Mouse (Mus musculus) ZHBTc4 (cell line): ENCODE data around the gene Pla2g4c.
"Not testable (repeated sequence)": the region's sequence is repeated elsewhere in the genome, so short reads cannot be mapped to it uniquely, and the experiment has no call there.

Experiments
- DNase-seq: peaks from one replicate; pipeline ENCODE4 v3.0.0-alpha.2; 2011; ENCODE audit warnings: low read depth, low spot score

Gene Pla2g4c

DNA sequence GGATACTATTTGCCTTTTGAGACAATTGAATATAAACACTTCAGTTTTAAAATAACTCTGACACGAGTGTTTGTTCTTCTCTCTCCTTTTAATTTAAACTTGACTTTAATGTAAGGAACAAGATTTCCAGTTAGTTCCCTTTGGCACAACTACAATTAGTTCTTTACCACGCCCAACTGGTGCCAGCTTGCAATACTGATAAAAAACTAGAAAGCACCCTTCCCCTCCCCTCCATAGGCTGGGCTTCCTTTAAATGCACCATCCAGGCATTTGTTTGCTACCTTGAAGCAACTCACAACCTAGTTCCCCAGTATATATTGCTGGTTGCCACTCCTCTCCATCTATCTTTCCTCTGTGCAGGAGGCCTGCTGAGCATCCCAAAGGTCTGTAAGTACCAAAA, at the start of gene Pla2g4c:
TSS of gene Pla2g4c (plus strand) at position 340 of the 400 bp plus-strand sequence.
- DNase-seq = no peak

DNA sequence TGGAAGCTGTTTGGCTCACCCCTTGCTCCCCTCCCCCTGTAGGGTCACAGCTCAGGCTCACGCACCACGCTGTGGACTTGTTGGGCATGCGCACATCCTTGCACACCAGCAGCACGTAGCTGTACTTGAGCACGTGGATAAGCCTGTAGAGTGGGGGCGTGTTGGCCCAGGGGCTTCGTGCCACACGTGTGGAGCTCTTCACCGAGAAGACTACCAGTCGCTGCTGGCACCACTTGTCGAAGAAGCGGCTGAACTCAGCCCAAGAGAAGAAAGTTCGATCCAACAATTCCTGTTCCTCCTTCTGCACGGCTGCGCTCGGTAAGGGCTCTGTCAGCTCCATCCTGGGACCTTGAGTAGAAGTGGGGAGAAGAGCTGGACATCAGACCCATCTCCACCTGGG, 47.4 kb upstream of the Pla2g4c start, which contains the start of gene Lig1:
TSS of gene Lig1 (plus strand) at position 203 of the 400 bp plus-strand sequence.
- DNase-seq = peak; percentile 40

DNA sequence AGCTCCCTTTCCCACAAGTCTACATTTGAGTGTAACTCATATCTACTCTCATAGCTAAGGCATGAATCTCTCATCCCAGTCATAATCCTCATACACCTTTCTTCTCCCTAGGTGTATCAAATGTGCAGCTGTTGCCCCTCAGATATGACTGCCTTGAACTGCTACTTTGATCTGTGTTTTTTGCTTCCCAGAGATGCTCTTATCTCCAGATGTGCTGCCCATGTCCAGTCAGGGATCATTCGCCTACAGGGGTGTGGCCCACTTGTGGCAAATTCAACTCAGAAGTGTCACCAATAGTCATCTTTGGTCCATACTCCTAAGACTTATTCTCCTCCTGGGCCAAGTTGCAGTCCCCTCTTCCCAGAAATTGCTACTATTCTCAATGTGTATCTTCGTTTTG, 46.6 kb upstream of the Pla2g4c start:
- DNase-seq = no peak

DNA sequence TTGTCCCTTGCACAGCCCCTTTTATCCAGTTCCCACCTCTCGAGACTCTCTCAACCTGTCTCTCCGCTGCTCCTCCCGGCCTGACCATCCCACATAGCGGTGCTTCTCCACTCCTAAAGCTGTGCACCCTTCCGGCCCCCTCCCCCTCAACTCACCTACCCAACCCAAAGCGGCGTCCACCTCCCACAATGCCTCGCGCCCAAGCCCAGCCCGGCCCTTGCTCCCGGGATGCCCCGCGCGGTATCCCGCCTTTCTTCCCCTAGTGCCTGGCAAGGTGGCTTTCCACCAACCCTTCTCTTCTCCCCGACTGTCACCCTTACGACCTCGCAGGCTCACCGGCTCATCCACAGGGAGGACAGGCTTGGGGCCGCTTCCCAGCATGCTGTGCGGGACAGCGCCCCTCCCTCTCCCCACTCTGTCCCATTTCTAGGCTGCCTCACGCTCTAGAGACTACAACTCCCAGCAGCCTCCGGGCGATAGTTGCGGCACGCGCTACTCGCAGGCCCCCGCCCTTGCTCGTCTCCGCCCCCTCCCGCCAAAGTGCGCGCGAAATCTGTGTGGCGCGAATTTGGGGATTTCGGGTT, 46.1 kb upstream of the Pla2g4c start, which contains the start of gene Zswim9:
TSS of gene Zswim9 (minus strand) at position 414 of the 584 bp plus-strand sequence.
- peak; percentile 97 for DNase-seq

DNA sequence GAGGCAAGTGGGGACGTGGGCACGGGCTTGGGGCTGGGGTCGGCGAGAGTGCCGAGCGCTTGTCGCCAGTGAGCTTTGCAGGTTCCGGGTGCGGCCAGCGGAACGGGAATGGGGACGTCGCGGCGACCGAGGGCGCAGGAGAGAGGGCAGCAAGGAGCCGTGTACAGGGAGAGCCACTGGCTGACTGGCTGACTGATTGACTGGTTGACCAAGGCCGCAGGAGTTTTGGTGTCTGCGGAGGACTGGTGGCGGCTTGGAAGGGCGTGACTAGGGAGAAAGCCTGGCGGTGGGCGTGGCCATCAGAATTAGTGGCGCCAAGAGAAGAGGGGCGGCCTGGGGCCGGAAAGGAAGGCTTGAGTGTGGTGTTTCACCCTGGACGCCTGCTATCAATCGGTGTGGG, 45.5 kb upstream of the Pla2g4c start:
- DNase-seq = not testable (repeated sequence)

DNA sequence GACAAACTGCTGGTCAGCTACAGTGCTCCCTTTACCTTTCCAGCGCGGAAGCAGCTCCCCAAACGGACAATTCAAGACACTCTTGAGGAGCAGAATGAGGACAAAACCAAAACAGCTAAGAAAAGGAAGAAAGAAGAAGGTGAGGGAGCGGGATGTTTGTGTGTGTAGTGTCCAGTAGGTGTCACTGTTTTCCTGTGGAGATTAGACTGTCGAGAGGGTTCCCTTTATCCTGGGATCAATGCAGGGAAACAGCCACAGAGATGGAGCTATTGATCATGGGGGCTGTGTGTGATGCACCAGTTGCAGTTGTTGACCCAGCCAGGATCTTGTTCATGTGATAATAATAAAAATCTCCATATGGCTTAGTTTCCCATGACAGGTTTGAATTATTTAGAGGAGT, 35.8 kb upstream of the Pla2g4c start:
- DNase-seq = peak; percentile 70

DNA sequence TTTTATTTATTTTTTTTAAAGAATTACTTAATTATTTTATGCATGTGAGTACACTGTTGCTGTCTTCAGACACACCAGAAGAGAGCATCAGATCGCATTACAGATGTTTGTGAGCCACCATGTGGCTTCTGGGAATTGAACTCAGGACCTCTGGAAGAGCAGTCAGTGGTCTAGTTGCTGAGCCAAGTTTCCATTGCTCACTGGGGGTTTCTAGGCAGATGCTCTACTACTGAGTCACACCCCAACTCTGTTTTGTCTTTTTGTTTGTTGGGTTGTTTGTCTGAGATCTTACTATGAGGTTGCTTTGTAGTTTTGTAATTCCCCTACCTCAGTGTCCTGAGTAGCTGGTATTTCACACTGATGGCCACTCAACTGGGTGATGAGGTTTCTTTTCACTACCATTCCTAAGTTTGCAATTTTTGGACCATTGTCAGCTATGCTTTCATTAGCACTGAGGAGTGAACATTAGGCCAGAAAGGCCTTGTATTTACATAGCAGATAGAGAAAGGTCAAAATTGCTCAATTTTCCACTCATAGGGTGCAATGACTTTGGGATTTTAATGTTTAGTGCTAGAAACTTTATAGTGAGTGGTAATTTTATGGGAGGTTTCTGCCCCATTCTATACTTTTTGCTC, 34.3 kb upstream of the Pla2g4c start:
- DNase-seq = no peak

DNA sequence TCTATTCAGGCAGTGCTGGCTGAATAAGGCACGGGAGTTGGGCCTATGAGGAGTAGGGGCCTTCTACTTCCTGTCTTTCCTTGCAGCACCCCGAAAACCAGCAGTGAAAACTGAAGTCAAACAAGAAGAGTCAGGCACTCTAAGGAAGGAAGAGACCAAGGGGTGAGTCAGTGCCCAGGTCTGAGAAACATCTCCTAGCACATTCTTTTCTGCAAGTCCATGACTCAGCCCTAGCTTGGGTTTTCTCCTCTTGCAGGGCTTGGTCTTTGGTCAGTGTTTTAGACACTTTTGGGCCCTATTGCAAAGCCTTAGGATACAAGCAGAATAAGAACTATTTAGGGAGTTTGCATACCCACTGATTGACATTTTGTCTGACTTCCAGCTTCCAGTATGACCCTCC, 33.1 kb upstream of the Pla2g4c start:
- DNase-seq = no peak

DNA sequence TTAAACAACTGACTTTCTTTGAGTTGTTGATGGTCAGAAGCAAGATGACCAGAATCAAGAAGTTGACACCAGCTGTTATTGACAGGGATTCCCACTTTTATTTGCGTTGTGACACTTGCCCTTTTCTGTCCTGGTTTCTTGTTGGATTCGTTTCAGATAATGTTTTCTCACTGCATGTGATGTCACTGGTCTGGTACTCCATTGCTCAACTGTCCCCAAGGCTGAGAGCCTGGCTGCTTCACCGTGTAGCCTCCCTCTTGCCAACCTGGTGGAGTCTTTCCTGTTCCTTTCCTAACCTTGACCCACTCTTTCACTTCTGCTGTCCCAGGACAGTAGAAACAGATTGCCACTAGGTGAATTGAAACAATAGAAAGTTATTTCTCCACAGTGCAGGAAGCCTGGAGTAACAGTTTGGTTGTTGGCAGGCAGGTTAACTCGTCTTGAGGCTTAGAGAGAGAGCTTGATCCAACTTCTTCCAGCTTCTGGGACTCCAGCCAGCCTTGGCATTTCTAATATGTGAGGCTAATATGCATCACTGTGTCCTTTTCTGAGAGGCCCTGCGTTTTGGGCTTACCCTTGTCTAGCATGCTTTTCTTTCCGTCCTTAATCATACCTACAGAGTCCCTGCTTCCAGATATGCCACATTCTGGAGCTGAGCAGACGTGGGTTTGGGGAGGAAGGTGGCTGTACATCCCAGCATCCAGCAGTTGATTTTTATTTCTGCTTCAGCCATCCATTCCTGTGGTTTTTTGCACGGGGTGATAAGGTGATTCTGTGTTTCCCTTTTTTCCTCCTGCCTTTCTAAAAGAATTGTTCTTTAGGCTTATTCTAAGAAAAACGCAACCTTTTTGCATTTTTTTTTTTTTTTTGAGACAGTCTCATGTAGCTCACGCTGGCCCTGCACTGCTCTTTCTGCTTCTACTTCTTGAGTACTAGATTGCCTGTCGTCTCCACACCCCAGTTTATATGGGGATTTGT, 30.3 kb upstream of the Pla2g4c start:
- no peak for DNase-seq

DNA sequence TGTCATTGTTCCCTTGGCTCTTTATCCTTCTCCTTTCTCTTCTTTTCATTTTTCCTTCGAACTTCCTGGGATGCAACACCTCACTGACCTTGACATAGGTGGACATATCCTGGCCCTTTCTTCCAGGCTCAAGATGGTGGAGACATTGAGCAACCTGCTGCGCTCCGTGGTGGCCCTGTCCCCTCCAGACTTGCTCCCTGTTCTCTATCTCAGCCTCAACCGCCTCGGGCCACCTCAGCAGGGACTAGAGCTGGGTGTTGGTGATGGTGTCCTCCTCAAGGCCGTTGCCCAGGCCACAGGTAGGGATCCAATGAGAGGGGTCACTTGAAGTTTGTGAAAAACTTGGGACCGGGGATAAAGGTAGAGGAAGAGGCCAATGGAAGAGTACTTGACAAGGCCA, 29.2 kb upstream of the Pla2g4c start:
- no peak for DNase-seq

DNA sequence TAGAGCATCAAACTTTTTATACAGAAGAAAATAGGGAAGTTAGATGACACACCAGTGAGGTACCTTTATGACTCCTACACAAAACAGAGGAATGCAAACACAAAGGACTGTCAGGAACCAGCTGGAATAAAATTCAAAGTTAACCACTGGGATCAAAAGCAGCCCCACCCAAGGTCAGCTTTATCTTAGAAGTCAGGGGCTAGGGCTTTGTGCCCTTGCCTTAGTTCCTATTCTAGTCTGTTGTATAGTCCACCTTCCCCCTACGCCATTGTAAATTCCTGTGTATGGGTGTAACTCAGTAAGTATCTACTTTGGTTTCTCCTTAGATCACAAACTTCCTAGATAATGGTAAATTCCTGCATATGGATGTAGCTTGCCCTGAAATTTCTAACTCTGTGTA, 26.8 kb upstream of the Pla2g4c start:
- peak; percentile 93 for DNase-seq

DNA sequence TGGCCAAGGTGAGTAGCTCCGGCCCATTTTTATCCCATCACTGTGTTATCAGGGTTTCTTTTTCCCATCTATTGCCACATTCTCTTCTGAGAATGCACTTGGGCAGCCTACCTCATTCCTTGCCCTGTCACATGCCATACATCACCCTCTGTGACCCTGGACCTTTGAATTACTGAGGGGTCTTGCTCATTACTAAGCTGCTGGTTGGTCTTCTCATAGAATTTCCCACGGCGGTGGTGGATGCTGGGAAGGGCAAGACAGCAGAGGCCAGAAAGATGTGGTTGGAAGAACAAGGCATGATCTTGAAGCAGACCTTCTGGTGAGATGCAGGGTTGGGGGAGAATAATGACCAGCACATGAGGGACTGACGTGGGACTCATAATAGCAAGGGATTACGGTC, 25.6 kb upstream of the Pla2g4c start:
- no peak for DNase-seq

DNA sequence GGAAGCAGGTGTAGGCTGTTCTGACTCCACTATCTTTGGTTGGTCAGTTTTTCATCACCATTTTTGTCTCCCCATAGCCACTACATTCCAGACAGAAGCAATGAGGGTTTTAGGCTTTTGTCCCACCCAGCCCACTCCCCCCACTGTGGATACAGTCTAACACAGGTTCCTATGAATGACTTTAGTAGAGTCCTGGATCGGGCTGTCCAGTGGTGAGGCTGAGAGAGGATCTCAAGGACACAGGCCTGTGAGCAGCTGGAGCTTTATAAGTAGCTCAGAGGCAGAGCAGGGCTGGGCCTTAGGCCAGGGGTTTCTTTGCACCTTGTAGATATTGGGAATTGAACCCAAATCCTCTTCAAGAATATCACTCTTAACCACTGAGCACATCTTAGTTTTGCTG, 22.8 kb upstream of the Pla2g4c start:
- DNase-seq = no peak

DNA sequence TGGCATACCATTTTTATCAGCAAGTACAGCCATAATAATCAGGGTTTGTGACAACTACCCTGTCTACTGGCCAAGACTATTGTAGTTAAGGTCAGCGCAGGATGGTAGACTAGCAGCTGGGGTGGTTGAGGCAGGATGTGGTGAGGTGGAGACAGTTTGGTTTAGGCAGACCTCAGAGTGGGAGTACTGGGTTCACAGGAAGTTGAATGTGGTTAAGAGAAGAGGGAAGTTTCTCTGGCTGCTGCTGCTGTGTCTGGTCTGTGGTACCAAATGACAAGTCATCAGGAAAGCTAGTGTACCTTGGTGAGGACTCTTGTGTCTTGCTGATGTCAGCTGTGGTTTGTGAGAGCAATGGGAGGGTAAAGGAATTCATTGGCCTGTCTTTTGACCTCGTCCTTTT, 21.7 kb upstream of the Pla2g4c start:
- DNase-seq = no peak

DNA sequence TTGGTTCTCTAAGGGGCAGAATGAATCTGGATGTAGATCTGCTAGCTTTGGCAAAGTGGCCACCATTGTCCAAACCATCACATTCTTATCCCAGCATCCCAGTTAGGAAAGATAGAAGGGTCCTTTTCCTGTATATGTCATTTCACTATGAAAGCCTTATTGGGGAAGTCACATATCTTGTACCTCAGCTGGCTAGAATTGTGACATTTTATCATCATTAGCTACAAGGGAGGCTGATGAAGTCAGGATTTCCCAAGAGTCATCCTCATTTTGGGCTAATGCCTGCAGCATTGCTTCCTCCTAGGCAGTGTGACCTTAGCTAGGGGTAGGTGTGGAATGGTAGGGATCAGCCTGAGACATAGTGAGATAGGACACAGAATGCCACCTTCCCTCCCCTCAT, 21.1 kb upstream of the Pla2g4c start:
- no peak for DNase-seq

DNA sequence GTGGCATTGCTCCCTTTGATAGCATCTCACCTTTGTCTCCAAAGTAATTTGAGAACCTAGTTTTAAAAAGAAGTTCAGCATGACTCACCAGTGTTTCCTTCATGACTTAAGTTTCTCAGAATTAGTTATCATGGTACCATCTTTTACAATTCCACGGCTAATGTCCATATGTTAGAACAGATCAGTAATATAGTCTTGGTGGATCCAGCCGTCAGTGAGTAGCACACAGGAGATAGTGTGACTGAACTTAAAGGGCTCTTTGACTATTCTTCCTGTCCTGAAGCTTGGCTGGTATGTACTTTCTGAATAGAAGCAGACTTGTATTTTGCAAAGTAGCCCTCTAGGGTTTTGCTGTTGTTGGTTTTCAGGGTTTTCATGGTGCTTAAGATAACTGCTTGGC, 15.0 kb upstream of the Pla2g4c start:
- no peak for DNase-seq

DNA sequence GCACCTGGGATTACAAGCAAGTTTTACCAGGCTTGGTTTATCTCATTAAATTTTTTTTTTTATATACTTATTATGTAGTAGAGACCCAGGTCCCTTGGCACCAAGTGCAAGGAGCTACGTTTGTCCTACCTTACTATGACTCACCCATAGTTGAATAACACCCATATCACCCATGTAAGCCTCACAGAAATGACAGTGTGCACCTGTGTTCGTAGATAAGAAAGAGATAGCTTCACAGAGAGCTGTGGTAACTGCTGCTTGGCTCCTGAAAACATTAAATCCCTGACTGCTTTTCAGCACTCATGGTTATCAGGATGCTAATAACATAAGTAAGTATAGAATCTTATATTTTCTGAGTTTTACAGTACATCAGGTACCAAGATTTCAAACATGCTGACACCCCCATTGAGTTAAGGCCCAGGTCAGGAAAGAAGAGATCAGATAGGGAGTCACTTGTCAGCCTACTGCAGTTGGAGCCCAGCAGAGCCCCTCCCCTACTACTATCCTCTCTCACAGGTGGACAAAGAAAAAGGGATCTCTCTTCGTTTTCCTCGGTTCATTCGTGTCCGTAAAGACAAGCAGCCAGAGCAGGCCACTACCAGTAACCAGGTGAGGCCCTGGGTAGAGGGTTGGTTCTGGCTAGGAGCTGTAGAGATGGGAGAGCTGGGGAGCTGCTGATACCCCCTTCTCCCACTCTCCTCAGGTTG, 13.8 kb upstream of the Pla2g4c start:
- DNase-seq = no peak

DNA sequence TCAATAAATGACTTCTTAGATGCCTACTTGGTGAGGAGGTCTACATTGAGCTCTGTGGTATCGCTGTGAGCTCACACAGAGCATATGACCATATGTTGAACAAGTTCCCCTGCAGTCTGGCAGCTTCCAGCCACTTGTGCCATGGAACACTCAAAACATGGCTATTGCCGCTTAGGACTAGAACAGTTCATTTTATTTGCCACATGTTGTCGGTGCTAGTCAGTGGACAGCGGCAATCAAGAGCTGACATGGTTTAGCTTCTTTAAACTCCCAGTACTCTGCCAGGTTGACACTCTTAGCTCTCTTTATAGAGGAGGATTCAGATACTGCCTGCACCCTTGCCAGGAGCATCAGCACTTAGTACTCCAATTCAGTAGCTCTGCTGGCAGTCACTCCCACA, 13.1 kb upstream of the Pla2g4c start:
- peak; percentile 72 for DNase-seq

DNA sequence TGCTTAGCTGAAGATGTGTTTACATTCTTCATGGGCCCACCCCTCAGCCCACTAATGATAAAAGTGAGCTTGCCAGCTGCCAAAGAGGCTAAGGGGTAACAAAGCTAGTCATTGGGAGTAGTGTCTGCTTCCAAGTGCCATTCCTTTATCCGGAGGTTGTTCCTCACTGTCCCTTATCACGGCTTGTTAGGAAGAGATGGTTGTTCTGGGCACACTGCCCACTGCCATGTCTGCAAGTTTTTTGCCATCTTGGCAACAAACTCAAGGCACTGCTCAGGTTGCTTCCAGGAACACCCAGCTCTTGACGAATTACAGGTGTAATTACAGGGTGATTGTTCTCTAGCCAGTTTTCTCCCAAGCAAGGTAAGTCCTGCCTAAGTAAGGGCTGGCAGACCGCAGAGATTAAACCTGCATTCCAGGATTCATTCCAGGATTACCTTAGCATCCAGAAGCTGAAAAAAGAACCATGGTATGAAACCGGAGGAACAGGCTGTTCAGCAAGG, 10.3 kb upstream of the Pla2g4c start:
- DNase-seq = no peak

DNA sequence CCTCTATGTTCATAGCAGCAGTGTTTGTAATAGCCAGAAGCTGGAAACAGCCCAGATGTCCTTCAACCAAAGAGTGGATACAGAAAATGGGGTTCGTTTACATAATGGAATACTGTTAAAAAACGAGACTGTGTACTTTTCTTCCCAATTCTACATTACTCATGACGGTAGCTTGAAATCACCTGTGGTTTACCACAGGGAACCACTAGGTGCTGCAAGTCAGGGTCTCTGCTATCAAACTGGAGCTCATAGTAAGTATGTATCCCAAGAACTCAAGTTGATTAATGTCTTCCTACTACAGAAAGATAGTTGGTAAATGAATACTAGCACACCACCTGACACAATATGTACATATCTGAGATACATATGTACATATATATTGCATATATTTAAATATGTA, 3.0 kb upstream of the Pla2g4c start:
- DNase-seq = no peak

DNA sequence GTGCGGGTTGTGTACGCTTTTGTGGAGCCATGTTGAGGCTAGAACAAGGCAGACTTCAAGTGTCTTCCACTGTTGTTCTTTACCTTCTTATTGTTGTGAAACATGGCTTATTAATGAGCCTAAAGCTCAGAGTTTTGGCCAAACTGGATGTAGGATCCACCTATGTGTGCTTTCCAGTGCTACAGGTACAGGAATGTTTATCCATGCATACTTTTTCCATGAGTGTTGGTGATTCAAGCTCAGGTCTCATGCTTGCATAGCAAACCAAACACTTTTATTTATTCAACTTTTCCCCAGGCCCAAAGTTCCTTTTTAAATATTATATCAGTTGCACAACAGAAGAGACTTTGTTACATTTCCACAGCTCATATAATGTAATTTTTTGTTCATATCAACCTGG, 6.1 kb downstream of the Pla2g4c start:
- DNase-seq = no peak

DNA sequence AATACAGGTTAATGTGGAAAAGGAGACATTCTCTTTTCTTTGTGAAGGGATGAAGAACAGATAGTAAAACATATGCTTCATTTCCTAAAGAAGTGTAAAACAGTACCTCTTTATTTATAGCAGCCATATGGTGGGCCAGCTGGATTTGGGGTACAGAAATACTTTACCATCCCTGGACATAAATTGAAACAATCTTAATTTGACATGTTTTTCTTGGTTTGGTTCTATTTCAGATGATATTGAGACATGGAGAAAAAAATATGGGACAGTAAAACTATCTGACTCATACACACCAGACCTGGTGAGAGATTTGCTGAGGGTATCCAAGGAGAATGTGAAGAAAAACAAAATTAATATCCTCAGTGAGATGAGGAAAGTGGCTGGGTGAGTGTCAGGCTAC, 31.5 kb downstream of the Pla2g4c start:
- no peak for DNase-seq
